Mouse (Mus musculus) right cerebral cortex, adult 18-20 months (tissue): ENCODE measurements at regions not wholly inside any gene's neighbourhood (a gene's known extent, or its start where the extent isn't known, plus 50 kb on each side); places are given as distances from the start of the nearest gene placed in this dataset.

Experiments
- DNase-seq: peaks from one replicate; pipeline ENCODE4 v3.0.0; 2022; ENCODE audit warnings: mixed read lengths

DNA sequence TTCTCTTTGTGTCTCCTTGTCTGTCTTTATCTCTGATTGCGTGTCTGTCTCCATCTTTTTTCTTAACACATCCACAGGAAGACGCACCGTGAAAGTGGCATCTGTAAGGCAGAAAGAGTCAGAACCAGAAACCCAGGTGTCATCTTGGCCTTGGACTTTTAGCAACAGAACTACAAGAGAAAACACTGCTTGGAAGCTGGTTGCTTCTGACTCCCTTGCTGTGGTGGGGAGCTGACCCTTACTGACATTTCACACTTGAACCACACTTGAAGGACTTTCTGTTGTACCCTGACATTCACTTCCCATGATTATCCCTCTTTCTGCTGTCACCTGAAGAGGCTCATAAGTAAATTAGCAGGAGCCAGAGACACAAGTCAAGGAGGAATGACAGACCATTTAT is 180.6 kb downstream of the Irx2 start:
- no peak for DNase-seq

DNA sequence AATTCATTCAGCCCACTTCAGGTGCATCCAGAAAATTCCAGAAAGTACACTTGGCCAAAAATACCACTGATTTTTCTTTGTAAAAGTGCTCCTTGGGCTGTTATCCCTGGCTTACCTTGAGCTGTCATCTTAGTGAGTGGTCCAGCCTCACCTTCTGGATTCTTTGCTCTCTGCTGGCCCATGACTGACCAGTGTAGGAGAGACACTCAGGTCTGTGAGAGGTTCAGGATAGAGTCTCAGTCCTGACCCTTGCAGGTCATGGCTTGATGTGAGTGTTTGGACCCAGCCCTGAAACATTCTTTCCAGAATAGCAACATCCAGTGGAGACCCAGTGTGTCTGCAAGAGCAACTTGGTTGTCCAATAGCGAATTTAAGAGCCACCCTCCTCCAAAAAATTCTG is 182.0 kb downstream of the Irx2 start:
- no peak for DNase-seq

DNA sequence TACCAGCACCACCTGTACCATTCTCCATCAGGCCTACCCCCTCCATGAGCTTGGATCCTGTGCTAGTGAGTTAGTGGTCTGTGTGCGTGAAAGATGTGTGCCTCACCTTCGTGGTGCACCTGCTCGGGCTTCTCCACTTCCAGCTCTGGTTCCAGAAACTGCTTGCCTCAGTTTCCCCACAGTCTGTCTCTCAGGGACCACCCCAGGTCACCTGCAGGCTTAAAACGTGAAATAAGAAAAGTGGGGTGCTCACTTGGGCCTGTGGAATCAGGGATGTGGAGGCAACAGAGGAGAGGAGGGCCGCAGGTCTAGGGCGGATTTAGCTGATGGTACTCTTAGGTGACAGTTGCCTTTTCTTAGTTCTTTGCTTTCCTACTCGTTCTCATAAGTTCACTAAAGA is 186.0 kb downstream of the Irx2 start:
- no peak for DNase-seq

DNA sequence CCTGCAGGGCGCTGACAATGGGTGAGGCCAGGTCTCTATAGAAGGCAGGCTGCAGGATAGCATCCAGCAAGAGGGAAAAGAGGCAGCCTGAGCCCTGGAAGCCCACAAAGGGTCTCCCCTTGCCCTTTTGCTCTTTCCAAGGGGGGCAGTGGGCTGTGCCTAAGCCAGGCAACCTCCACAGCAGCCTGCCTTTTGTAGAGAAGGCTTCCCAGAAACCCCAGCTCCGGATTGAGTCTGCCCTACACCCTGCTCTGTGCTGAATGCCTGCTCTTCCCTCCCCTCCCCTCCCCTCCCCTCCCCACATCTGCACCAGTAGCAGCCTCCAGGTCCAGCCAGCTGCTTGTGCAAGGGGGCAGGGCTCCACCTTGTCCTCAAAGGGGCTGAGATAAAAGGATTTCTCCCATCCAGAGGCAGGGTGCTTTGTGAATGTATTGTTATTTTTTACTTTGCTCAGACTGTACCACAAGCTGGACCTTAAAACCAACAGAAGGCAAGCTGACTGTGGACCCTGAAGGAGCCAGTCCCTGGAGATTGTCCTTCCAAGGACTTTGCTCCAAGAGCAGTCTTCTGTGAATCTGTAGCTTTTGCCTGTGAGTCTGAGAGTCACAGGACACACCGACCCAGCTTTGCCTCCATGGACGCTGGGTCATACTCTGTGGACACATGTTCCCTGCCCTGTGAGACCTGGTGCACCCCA is 186.8 kb downstream of the Irx2 start:
- no peak for DNase-seq

DNA sequence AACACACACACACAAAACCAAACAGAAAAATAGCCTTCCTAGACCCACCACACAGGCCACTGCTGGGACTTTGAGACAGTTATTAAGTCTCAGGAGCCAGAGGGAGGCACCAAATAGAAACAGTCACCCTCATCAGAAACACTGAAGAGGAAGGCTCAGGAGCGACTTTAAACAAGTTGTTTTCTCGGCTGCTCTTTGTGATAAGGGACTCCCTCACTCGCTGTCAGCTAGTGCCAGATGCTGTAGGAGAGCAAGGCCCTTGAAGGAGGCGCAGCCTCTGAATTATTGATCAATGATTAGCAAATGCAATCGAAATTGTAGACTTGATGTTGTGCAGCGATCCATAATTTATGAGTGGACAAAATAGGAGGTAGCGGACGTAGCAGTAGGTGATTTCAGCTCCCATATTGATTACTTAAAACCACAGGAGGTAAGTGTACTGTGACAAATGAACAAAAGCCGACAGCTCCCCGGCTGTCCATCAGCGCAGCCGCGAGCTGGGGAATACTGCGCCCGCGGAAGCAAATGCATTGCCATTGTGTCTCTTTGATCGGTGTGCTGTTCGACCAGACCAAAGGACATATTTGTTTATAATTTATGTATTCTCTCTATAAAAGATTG is 187.4 kb downstream of the Irx2 start:
- DNase-seq = no peak

DNA sequence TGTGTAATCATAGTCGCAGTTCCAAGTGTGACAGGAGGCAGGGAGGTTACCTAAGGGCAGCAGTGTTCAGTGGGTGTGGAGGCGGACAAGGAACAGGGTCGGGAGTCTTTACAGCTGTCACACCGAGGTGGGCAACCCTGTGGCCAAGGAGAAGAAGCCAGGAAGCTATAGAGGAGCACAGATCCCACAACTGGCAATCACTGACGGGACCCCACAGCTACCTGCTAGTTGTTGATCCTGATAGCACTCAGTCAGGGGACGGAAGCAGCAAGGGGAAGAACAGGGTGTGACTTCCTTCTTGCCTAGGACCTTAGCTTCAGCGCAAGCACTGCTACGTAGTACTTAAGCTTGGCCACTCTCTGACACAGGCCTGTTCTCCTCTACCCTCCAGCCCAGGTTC is 188.2 kb downstream of the Irx2 start:
- DNase-seq = no peak

DNA sequence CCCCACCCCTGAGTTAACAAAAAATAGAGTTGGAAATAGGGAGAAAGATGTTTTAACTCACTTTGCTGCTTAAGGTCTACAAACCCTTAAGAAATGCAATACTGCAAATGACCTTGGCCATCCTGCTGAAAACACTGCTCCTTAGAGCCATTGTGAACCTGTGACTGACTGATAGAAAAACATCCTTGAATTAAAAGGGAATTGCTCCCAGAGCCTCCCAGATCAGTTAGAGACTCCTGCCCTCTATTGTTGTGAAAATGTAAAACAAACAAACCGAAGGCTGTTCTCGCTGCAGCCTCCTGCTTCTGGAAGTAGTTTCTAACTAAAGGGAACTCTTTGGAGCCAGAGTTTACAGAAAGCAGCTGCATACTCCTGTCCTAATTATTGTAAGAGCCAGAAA is 188.9 kb downstream of the Irx2 start:
- DNase-seq = no peak

DNA sequence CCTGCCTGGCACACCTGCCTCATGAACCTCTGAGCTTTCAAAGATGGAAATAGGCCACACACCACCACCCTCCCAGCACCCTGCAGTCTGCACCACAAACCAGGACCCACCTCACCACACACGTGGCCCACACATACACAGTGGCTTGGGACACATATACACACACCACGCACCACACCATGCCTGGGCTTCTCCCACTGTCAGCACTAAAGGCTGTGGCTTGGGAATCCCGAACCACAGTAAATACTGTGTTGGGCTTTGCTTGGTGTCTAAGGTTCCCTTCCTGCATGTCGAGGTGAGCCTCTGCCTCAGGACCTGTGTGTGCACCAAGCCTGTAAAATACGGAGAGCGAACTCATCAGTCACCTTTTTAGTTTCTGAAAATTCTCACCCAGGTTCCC is 189.3 kb downstream of the Irx2 start:
- DNase-seq = no peak

DNA sequence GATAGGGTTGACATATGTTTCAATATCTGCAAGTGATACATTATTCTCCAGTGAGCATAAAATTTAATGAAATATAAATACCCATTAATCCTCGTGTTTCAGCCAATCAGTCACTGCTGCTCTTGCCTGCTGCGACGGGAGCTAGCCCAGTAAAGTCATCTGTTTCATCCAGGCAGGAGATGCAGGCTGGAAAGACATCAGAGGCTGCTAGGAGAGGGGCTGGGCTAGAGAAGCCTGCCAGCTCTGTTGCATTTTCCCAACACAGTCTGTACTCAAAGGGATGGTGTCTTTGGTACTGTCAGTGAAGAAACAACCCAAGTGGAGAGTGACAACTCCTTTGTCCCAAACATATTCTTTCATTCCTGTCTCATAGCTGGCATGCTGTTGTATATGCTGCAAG is 198.0 kb downstream of the Irx2 start:
- no peak for DNase-seq

DNA sequence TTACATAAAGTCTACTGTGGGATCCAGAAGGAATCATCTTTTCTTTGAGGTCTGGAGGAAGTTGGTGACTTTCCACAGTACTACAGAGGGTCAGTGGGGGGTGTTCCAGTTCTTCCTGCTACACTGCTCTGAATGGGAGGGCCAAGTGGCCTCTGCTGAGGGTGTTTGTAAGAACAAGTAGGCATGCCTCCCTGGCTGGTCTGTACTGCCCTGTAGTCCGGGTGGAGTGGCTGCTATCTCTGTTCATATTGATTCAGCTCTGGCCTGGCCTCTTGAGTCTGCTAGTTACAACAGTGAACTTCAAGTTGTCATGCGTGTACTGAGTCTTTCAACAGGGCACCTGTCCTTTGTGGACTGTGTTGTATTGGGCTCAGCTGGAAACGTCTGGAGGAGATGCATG is 200.7 kb downstream of the Irx2 start:
- no peak for DNase-seq

DNA sequence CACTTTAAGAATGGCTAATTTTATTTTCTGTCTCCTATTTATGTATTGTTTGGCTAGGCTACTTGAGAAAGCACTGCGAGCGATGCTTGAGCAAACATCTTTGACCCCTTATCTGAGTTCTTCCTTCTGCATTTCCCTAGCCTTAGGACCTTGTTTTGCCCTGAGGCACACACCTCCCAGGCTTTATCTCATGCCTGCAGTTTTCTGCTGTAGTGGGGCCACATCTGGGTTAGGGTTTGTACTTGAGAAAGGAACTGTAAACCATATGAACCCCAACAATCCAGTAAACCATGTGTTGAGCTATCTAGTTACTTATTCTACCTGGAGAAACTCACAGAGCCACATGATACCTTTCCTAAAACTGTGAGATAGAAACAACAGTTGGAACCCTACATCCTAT is 204.7 kb downstream of the Irx2 start:
- DNase-seq = no peak

DNA sequence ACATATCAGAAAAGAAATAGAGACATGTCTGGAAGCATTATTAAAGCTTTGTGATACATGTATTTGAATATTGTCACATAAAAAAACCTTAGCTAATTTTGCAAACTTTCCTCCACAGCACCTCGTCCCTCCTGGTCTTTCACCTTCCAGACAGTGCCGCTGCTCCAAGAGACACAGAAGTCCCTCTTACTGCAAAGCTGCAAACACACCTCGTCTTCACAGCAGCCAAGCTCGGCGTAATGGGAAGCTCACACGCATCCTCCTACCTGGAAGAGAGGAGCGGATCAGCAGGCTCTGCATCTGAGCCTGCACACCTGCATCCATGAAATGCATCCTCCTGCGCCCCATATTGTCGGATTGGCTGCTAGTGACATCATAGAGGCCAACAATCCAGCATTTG is 208.4 kb downstream of the Irx2 start:
- no peak for DNase-seq

DNA sequence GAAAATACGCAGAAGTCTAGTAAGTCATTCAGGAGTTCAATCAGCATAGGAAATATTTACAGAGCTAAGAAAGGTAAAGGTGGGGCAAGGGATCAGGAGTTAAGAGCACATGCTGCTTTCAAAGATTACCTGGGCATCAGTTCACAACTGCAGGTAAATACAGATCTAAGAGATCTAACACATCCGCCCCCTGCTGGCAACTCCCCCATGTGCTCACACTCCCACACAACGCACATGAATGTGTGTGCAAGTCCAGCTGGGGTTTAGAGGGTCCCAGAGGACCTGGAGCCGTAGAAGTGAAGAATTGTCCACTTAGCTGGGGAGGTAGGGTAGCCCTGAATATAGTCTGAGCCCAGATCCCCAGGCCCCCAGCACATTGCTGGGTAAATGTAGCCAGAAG is 219.5 kb downstream of the Irx2 start:
- DNase-seq = no peak

DNA sequence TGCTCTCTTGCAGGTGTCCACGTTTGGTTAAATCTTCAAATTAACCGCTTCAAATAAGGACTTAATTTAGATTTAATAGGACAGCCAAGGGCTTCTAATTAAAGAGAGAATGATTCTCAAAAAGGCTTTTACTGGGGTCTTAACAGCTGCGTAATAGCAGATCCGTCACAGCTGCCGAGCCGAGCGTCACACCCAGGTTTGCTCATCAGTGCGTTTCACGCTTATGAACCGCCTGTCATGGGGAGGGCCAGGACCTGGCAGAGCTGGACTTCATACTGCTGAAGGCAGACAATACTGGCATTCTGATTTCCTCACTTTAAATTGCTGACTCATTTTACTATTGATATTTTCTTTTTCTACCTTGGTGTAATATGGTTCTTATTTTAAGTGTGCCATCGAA is 221.2 kb downstream of the Irx2 start:
- DNase-seq = no peak

DNA sequence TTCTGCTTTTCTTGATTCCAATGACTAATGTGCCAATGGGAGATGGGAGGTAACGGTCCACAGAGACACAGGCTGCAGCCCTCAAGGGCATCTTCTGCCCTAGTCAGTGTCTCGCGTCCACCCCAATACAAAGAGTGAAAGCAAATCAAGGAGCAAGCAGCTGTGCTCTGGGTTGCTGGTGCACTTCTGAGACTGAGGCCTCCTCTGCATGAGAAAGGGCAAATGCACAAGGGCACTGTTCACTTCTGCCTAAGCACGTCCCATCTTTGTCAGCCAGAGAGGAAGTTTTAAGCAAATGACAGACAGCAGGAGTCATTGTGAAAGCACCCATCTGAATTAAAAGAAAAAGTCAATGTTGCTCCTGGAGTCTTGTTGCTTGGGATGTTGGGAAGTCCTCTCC is 224.3 kb downstream of the Irx2 start:
- no peak for DNase-seq

DNA sequence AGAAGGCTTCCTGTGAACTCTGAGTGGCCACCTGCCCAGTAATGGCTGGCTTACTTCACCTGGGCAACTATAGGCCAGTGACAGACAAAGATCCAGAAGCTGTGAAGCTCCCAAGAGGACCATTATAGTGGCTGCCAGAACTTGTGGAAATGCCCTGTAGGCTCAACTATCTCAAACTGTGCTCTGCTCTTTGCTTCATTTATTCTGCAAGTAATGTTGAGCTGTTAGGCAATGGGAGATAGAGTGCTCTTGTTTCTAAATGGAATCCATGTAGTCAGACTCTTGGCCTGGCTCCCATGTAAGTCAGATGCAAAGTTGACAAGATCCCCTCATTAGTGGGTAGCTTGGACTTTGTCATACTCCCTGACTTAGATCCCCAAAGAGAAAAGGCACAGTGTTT is 247.3 kb downstream of the Irx2 start:
- DNase-seq = no peak

DNA sequence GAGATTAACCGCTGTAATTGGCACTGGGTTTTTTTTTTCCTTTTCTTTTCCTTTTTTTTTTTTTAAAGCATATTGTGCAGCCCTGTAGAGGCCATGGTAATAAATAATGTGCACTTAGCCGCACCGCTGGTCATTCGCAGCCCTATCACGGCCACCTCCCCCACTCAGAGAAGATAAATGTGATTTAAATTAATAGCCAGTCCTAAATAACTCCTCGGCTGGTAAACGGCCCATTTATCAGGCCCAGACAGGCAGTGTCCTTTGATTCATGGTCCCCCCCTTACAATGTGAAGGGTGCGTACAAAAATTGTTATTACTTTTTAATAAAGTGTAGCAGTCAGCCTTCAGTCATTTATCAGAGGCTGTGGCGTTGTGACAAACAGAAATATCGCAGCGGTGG is 266.4 kb downstream of the Irx2 start:
- no peak for DNase-seq

DNA sequence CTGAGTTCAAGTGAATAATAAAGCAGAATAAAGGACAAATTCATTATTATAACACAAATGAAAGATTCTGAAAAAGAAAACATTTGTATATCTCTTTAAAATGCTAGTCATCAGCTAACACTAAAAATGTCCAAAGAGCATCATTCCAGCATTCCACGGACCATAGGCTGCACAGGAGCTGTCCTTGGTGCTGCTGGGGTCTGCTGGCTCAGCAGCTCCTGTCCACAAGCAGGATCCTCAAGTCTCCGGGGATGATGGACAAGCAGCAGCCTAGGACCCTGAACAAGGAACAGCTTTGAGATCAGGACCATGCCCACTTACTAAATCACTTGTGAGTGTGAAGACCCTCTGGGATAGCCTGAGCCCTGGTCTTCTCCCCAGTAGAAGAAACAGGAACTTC is 274.0 kb downstream of the Irx2 start:
- DNase-seq = no peak

DNA sequence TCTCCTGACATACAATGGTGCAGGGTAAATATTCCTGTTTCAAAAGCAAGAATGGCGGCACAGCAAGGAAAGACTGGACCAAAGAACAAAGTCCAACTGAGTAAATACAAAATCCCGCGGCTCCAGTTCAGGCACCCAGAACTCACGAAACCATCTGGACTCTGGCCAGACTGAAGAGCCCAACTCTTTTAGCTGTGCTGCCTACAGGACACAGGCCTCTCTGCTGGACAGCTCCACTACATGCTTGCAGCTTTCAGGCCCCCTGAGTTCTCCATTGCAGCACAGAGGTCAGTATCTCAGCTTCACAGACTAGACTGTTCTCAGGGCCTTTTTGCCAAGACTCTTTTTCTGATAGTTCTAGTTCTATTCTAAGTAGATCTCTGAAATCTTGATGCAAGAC is 290.3 kb downstream of the Irx2 start:
- DNase-seq = no peak

DNA sequence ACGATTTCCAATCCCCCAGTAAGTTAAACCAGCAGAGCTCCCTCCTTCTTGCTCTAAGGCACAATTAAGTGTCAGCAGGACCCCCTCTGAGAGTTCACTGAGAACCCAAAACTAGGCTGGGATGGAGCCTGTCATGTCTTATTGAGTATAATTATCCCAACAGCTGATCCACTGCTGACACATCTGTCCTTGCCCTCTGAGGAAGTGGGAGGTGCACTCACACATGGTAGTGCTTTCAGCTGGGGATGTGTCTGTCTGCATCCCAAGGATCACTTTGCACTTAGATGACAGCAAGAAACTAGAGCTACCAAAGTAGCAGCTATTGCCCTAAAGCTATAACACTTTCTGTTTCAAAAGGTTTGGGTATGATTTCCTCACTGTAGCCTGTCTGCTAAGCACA is 291.7 kb downstream of the Irx2 start:
- no peak for DNase-seq

DNA sequence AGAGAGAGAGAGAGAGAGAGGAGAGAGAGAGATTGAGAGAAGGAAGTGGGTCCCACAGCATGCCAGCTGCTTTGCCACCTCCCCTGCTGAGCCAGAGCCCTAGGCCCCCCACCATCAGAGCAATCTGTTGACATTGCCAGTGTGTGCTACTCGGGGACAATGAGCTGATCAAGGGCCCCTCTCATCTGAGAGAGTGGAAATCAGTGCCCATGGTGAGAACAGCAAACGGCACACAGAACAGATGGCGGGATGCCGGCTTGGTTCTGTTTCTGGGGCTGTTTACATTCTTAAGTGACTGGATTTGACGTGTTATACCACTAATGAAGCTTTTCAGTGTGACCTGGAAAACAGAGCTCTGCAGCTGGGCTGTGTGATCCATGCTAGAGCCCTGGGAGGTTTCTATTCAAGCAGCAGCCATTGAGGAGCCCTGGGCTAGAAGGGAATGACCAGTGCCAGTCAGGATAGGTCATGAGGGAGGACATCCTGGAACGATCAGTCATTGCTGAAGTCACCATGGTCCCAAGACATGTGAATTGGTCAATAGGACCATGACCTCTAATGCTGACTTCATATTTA is 296.0 kb downstream of the Irx2 start:
- DNase-seq = no peak

DNA sequence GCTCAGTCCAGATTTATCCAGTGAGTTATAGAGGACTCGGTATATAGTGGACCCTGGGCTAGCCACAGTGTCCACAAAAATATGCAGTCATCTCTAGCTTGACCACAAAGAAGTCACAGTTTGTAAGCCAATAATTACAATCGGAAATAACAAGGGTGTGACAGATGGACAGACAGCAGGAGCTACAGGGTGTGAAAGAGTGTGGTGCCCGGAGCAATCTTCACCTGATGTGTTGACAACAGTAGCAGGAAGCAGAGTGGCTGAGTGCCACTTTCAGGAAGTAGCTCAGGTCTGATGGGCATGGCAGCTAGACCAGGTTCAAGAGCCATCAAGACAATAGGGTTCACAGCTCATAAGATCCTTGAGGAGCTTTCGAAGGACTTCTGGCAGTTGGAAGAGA is 308.6 kb downstream of the Irx2 start:
- DNase-seq = no peak

DNA sequence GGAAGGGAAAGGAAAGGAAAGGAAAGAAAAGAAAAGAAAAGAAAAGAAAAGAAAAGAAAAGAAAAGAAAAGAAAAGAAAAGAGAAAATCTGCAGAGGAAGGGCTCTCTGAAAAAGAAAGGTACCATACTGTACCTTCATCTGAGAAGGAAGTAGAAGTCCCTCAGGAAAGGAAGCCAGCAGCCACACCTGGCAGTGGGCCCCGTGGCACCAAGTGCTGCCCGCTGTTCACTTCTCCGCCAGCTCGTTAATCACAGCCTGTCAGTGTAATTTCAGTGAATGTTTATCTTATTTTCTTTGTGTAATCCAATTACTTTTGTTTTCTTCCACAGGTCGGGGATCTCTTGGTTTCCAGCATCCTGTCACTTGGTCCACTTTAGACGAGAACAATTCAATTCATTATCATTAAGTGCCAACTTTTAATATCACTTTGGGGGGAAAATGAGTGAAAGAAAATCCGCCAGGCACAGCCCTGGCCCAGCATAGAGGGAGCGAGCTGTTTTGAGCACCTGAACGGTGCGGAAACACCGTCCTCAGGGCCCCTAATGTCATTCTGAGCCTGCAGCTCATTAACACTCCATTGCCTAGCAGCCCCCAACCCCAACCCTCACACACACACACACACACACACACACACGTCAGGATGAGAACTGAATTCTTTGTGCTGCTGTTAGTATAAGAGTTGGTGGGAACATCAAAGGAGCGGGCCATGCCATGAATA is 309.7 kb downstream of the Irx2 start:
- no peak for DNase-seq
